Mouse (Mus musculus) adipose tissue, adult 10 weeks (tissue): Measurements from ENCODE around the gene Cbx6. TPM values are rescaled to one million over a fixed set of nuclear protein-coding genes. Genes with fewer than 3 reads are reported as not detected.

Source experiments
- polyA plus RNA-seq: library from polyadenylated mRNA; stranded (reverse); fragments of 350-450 nt; fragmentation: Illumina TruSeq; extraction: RNeasy Lipid Tissue Mini Kit (QIAGEN cat#74804); gene quantifications from one replicate; pipeline ENCODE4 v1.2.3, GENCODE M21; 2014; ENCODE audit warnings: low read depth, low replicate concordance

Cbx6 gene
- polyA plus RNA-seq = 64.2 TPM

DNA sequence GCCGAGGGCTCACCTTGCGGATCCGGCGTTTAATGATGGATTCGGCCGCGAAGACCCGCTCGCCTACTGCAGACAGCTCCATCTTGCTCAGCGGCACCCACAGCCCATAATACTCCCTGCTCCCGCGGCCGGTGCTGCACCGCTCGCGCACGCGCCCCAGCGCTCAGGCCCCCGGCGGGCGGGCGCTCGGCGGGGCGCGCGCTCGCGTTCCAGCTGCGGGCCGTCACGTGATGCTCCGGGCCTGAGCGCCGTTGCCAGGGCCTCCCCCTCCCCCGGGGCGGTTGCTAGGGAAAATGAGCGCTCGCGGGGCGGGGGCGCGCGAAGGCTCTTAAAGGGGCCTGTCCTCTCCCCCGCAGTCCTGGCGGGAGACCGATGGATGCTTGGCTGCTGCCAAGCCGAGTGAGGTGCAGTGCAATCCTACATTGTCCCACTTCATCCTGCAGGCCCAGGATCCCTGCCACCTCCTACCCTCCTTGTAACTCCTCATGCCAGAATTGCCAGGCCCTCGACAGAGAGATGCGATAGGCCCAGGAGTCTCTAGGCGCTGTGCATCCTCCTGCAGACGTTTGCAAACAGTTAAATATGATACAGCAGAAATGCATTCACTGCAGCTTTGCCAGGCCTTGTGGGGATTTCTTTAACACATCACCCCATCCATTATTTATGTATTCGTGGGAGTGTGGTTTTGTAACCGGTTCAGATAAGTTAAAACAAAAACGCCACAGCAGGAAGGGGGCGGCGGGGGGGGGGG lies at the start of gene Cbx6, which contains the start of gene Npcd:
Gene Cbx6 (minus strand): TSS at position 559 of the 751 bp plus-strand sequence.
Gene Npcd (minus strand): TSS at position 108 of the 751 bp plus-strand sequence.

GRCm38 (mm10) chr15:79804352-79805071 lies 30.0 kb downstream of the Cbx6 start, which contains the start of gene Nptxr:
TSS of gene Nptxr (minus strand) at chr15:79804766.

GRCm38 (mm10) chr15:79777749-79778148 lies 56.7 kb downstream of the Cbx6 start, which contains the start of gene Dnal4:
TSS of gene Dnal4 (minus strand) at chr15:79777849.

Other genes with a start within 250 kb of the Cbx6 start
- 1.0 TPM for gene Dmc1, start 229.6 kb downstream of the Cbx6 start, polyA plus RNA-seq
- 5.0 TPM for gene Fam227a, start 175.7 kb downstream of the Cbx6 start, polyA plus RNA-seq
- gene Cby1, start 175.5 kb downstream of the Cbx6 start, polyA plus RNA-seq = 23.7 TPM
- gene Tomm22, start 163.8 kb downstream of the Cbx6 start, polyA plus RNA-seq = 102 TPM
- 28.7 TPM for gene Josd1, start 146.8 kb downstream of the Cbx6 start, polyA plus RNA-seq
- 29.5 TPM for gene Gtpbp1, start 143.8 kb downstream of the Cbx6 start, polyA plus RNA-seq
- gene Sun2, start 92.2 kb downstream of the Cbx6 start, polyA plus RNA-seq = 89.3 TPM
- gene Dnal4, start 56.8 kb downstream of the Cbx6 start, polyA plus RNA-seq = 28.9 TPM
- 6.2 TPM for gene Nptxr, start 29.9 kb downstream of the Cbx6 start, polyA plus RNA-seq
- gene Npcd, start 451 bp downstream of the Cbx6 start, polyA plus RNA-seq = 1.1 TPM
- 76.7 TPM for gene Apobec3, start 57.0 kb upstream of the Cbx6 start, polyA plus RNA-seq
- 33.4 TPM for gene Cbx7, start 136.4 kb upstream of the Cbx6 start, polyA plus RNA-seq
- gene Pdgfb, start 180.3 kb upstream of the Cbx6 start, polyA plus RNA-seq = 18.1 TPM